Mouse (Mus musculus): ENCODE data around the gene Slk.

Gene Slk

DNA sequence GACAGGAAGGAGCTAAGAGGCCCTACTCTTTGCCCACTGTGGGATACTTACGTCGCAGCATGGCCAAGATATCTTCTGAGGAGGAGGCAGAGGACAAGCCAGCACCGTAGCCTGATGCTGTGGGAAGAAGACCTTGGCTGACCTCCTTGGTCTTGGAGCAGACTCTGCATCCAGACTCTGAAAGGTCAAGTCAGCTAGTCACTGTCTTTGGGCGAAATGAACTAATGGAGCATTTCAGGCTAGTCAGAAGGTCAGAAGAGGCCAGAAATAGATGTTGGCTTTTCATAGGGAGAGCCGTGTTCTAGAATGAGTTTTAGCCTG, 71.6 kb downstream of the Slk start:
- no peak for DNase-seq (ENCODE audit: low read depth, low spot score)

DNA sequence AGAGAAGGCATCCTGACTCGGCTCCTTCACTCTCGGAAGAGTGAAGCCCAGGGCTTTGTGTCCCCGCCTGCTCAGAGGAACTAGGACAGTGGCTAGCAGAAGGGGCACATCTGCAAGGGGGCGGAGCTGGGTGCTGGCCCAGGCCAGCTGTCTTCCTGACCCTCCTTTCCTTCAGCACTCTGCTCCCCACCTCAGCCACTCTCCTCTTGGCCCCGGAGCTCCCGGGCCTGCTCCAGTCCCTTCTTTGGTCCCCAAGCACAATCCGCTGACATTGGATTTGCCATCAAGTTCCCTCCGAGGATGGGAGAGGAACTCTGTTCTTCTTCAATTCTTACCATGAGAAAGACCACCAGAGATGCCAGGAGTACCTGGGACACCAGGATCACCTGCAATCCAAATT, 72.8 kb downstream of the Slk start:
- no peak for DNase-seq (ENCODE audit: low read depth, low spot score)

DNA sequence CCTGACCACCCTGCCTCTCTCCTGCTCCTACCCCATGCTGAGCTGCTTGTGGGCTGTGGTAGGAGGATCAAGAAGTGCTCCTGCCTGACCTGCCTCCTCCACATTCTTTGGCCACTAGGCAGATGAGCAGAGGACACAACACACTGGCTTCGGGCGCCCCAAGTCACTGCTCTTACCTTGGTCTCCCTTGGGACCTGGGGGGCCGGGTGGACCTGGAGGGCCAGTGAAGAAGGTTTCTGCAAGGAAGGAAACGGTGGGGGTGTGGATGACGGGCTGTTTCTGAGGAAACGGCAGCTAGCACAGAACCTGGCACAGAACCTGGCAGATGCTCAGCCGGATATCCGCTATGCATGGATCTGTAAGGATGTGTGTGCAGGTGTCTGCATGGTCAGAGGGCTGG, 73.7 kb downstream of the Slk start:
- no peak for DNase-seq (ENCODE audit: low read depth, low spot score)

DNA sequence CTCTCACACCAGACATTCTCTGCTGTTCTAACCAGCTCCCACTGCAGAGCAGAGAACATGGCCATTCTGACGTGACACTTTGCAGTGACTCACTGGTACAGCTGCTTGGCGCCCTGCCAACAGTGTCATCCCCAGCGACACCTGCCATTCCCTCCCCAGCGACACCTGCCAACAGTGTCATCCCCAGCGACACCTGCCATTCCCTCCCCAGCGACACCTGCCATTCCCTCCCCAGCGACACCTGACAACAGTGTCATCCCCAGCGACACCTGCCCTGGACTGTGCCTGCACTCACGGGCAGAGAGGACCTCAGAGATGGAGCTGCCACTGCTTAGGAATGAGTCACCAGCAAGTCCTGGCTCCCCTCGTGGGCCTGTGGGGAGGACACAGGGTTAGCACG, 75.4 kb downstream of the Slk start:
- no peak for DNase-seq (ENCODE audit: low read depth, low spot score)

DNA sequence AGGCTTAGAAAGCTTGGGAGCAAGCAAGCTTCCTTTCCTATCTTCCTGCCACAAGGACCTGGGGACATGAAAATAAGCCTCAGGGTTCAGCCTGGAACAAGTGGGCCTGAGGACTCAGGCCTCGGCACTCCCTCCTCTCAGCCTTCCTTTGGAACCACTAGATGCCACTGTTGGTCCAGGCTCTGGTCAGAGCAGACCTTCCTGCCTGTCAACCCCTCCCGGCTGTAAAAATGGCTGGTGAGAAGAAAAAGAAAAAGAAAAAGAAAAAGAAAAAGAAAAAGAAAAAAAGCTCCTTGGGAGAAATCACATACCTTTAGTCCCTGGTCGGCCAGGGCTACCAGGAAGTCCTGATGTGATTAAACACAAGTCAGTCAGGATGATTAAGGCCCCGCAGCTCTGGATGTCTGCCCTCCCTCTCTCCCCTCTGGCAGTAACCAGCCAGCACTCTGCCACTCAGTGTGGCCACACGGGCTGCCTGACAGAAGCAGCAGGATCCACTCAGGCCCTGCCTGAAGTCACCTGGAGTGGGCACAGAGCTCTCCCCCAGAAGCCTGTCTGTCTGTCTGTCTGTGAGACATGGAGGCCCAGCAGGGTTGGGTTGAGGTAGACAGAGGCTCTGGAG, 79.5 kb downstream of the Slk start:
- DNase-seq (ENCODE audit: low read depth, low spot score), result peak; percentile 24

DNA sequence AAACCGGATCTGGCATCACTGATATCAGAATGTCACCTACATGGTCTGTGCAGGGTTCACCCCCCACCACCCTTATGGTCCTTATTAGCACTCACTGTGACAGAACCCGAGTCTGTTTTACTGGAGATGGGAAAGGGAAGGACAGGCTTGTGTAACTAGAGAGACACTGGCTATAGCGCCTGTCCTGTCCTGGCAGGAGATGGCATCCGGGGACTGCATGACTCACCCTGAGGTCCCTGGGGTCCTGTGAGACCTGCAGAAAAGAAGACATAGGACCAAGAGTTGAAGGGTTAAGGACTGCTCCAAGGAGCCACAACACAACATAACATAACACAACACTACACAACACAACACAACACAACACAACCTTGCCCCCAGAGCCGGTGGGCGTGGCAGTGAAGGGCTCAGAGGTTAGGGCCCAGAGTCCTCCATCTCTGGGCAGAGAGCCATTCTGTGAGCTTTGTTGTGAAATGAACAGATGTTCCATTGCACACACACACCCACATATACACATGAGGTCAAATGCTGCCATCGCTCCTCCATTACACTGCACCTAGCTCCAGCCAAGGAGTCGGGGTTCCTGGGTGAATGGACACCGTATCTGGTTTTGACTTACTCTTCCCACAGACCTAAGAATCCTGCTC, 80.4 kb downstream of the Slk start:
- DNase-seq (ENCODE audit: low read depth, low spot score), result no peak

DNA sequence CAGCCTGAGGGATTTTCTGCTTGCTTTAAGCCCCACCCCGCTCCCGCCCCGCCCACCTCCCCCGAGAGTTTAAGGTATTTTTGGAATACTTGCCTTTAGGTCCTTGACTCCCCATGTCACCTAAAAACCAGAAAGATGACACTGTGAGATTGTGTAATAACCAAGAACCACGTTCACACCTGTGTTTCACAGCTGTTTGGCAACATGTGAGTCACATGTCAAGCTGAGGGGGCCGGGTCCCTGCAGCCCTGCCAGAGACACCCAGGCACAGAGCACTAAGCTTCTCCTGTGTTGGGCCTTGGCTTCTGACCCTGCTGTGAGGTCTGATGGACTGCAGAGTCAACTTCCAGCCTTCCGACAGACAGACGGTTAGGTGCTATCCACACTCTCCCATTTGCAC, 88.1 kb downstream of the Slk start:
- no peak for DNase-seq (ENCODE audit: low read depth, low spot score)

DNA sequence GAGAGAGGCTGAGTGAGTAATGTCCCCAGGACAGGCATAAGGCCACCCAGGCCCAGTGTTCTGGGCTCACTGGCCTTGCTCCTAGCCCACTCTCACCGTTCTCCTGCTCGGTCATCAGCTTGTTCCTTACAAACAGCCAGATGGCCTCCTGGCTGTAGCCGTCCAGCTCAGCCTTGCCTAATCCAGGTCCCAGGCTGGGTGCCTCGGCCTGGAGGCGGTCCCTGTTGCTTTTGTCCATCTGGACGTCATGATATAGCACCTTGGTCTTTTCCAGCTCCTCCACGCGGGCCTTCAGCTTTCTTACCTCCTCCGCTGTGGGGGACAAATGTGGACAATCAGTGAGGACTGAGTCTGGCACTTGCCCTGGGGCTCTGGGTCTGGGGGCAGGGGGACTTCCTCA, 88.9 kb downstream of the Slk start:
- no peak for DNase-seq (ENCODE audit: low read depth, low spot score)

DNA sequence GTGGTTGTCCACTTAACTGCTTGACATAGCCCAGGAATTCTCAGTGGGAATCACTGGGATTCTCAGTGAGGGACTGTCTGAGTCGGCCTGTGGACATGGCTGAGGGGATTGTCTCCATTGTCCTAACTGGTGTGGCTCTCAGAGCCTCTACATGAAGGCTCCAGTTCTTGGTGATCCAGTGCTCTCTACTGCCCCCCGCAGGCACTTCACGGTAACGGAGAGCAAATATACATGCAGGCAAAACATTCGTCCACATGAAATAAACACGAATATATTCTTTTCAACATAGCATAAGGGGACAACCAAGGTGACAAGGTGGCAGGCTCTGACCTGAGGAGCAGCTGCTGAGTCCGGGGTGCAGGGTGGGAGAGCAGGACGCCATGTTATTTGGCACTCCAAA, 94.9 kb downstream of the Slk start:
- DNase-seq (ENCODE audit: low read depth, low spot score), result no peak

DNA sequence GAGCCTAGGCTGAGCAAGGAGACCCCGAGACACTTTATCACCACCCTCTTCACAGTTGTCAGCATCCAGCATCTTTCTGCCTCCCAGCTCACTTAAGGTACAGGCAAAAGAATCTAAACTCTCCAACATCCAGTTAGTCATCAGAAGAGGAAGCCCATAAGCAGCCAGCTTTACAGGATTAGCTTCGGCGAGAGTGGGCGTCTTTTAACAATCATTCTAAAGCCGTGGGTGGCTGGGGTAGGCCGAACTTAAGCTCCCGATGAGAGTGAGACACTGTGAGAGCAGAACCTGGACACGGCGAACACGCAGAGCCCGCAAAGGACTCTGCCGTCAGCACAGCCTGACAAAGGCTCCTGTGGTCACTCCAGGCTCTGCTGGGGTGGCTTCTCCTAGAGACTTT, 99.2 kb downstream of the Slk start:
- DNase-seq (ENCODE audit: low read depth, low spot score), result no peak

DNA sequence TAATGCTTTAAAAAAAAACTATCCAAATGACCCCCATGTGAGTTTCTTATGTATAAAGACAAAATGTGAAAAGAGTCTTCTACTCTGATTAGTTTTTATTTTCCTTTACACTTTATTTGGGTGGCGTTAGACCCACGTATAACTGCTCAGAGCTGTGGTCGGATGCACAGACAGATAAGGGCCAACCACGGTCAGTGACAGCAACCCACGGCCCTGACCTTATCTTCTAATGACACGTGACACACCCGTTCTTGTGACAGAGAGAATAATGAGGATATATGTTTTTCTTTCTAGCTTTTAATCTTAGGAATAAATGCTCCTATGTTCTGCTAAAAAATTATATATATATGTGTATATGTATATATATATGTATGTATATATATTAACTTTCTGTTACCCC, 110.1 kb downstream of the Slk start:
- no peak for DNase-seq (ENCODE audit: low read depth, low spot score)

DNA sequence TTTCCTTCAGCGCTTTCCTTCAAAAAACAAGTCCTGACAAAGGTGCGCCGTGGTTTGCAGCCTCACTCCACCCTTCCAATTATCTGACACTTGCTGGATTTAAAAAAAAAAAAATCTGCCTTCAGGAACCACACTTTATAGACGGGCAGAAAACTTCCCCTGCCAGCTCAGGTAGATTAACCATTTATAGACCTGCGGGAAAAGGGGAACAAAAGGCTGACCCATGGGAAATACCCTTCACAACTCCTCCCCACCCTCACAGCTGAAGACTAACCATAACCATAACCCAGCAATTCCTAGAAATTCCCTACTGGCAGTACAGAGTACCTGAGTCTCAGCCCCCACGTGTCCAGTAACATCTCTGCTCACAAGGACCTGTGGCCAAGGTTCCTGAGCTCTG, 112.5 kb downstream of the Slk start, which contains the start of gene Col17a1:
Gene Col17a1 (minus strand): TSS at position 101 of the 400 bp plus-strand sequence.
- DNase-seq (ENCODE audit: low read depth, low spot score), result no peak

Data from brain, embryonic 18.5 days (tissue).